Mouse (Mus musculus) myocyte (in vitro differentiated cells): ENCODE data around the gene Exog. TPM values are rescaled to one million over a fixed set of nuclear protein-coding genes. Genes with fewer than 3 reads are reported as not detected.
A peak's percentile ranks its signal among the peaks of the same experiment; 100 is the strongest.

Experiments
- H3K27me3 ChIP-seq: one replicate; pipeline ENCODE4 v1.6.1; 2011; ENCODE audit not compliant: control insufficient read depth, insufficient read depth, insufficient read length
- H3K36me3 ChIP-seq: one replicate; pipeline ENCODE4 v1.6.1; 2011; ENCODE audit not compliant: control insufficient read depth, insufficient read depth
- H3K4me2 ChIP-seq: one replicate; pipeline ENCODE4 v1.6.1; 2011; ENCODE audit warnings: low read depth, control low read depth
- H3K4me3 ChIP-seq: one replicate; pipeline ENCODE4 v1.5.1; 2011; ENCODE audit warnings: mild to moderate bottlenecking, control low read depth, moderate library complexity
- H3K79me2 ChIP-seq: one replicate; pipeline ENCODE4 v1.6.1; 2011; ENCODE audit not compliant: control insufficient read depth, insufficient read depth
- H3ac ChIP-seq: one replicate; pipeline ENCODE4 v1.6.1; 2011; ENCODE audit not compliant: control insufficient read depth, insufficient read length
- CEBPB ChIP-seq: IDR thresholded peaks from 2 replicates; pipeline ENCODE4 v1.6.1; 2011; ENCODE audit warnings: mild to moderate bottlenecking, moderate library complexity; ENCODE audit not compliant: poor library complexity, insufficient read depth, severe bottlenecking
- E2F4 ChIP-seq: IDR thresholded peaks from one replicate; pipeline ENCODE4 v1.6.1; 2011; ENCODE audit warnings: mild to moderate bottlenecking, control low read depth, moderate library complexity; ENCODE audit not compliant: insufficient read depth
- MAX ChIP-seq: IDR thresholded peaks from one replicate; pipeline ENCODE4 v1.6.1; 2011; ENCODE audit warnings: low read depth, mild to moderate bottlenecking, control low read depth
- MYOD1 ChIP-seq, 3 experiments: IDR thresholded peaks; one replicate each; pipeline ENCODE4 v1.6.1; 2011; ENCODE audit warnings: control low read depth in 2 of 3, low read depth in 2 of 3, mild to moderate bottlenecking in 2 of 3, moderate library complexity in 1 of 3; ENCODE audit not compliant: insufficient read length in 2 of 3, control insufficient read depth in 1 of 3
- MYOG ChIP-seq, 3 experiments: IDR thresholded peaks; one replicate each; pipeline ENCODE4 v1.6.1; 2011; ENCODE audit warnings: control low read depth in 2 of 3, low read depth in 2 of 3, mild to moderate bottlenecking in 2 of 3; ENCODE audit not compliant: insufficient read length in 2 of 3, control insufficient read depth in 1 of 3, insufficient read depth in 1 of 3
- POLR2A ChIP-seq: IDR thresholded peaks from one replicate; pipeline ENCODE4 v1.6.1; 2011; ENCODE audit warnings: low read depth, mild to moderate bottlenecking, control low read depth, moderate library complexity; ENCODE audit not compliant: insufficient read length
- POLR2AphosphoS2 ChIP-seq: IDR thresholded peaks from one replicate; pipeline ENCODE4 v1.6.1; 2011; ENCODE audit warnings: low read depth, control low read depth; ENCODE audit not compliant: insufficient read length
- REST ChIP-seq: IDR thresholded peaks from one replicate; pipeline ENCODE4 v1.6.1; 2011; ENCODE audit warnings: mild to moderate bottlenecking, control low read depth, moderate library complexity; ENCODE audit not compliant: insufficient read depth, insufficient read length
- SRF ChIP-seq: IDR thresholded peaks from one replicate; pipeline ENCODE4 v1.6.1; 2011; ENCODE audit warnings: low read depth; ENCODE audit not compliant: control insufficient read depth, insufficient read length
- TCF12 ChIP-seq: IDR thresholded peaks from one replicate; pipeline ENCODE4 v1.6.1; 2011; ENCODE audit warnings: mild to moderate bottlenecking, control low read depth; ENCODE audit not compliant: poor library complexity, insufficient read depth, severe bottlenecking
- TCF3 ChIP-seq: IDR thresholded peaks from one replicate; pipeline ENCODE4 v1.6.1; 2011; ENCODE audit warnings: low read depth, control low read depth; ENCODE audit not compliant: insufficient read length
- USF1 ChIP-seq: IDR thresholded peaks from one replicate; pipeline ENCODE4 v1.6.1; 2011; ENCODE audit warnings: low read depth, mild to moderate bottlenecking, control low read depth, moderate library complexity
- polyA plus RNA-seq: library from polyadenylated mRNA; unstranded; fragments of >200 nt; fragmentation: generic; extraction: Trizol; gene quantifications from one replicate; pipeline ENCODE4 v1.2.1, GENCODE M21; 2012; ENCODE audit warnings: missing spikeins

Exog gene
- polyA plus RNA-seq, result 4.0 TPM

GRCm38 (mm10) chr9:119444738-119445429 is at the start of gene Exog:
Gene Exog, plus strand, starts transcription at chr9:119444943.
- no peaks in the 10 kb centered on the region for H3K36me3 ChIP-seq
- no peaks in the 10 kb centered on the region for H3K27me3 ChIP-seq
- H3K79me2 ChIP-seq, result peaks cover 13% of the 10 kb centered on the region
- H3ac ChIP-seq, result peak within 1 kb of the TSS; percentile 31
- H3K4me2 ChIP-seq, result peak within 1 kb of the TSS; percentile 93
- TF ChIP-seq USF1 (no peak), REST (no peak), SRF (no peak), E2F4 (peak; percentile 76), MYOD1 (IDR thresholded peaks at IDR 0.05; ENCODE audit: control insufficient read depth in 1 of 3, insufficient read length in 2 of 3, low read depth in 2 of 3) (no peak), MYOG (IDR thresholded peaks at IDR 0.05; ENCODE audit: control insufficient read depth in 1 of 3, insufficient read depth in 1 of 3, insufficient read length in 2 of 3, low read depth in 2 of 3) (no peak), POLR2AphosphoS2 (peak; percentile 71), TCF12 (no peak), MAX (no peak), TCF3 (no peak), POLR2A (peak; percentile 74), CEBPB (no peak)
- H3K4me3 ChIP-seq, result peak within 1 kb of the TSS; percentile 59

GRCm38 (mm10) chr9:119401351-119401750 is 43.4 kb upstream of the Exog start:
- H3K79me2 ChIP-seq, result no peaks in the 10 kb centered on the region
- H3K4me3 ChIP-seq, result no peak overlapping the region
- no peak overlapping the region for H3ac ChIP-seq
- H3K27me3 ChIP-seq, result peaks cover 11% of the 10 kb centered on the region
- no peak for TF ChIP-seq POLR2AphosphoS2
- TF ChIP-seq USF1, result no peak
- TF ChIP-seq TCF12, result no peak
- no peak for TF ChIP-seq E2F4
- no peak for TF ChIP-seq MYOD1 (IDR thresholded peaks at IDR 0.05; ENCODE audit: control insufficient read depth in 1 of 3, insufficient read length in 2 of 3, low read depth in 2 of 3)
- no peak for TF ChIP-seq TCF3
- TF ChIP-seq SRF, result no peak
- TF ChIP-seq MAX, result no peak
- no peak for TF ChIP-seq REST
- H3K36me3 ChIP-seq, result no peaks in the 10 kb centered on the region
- H3K4me2 ChIP-seq, result peak overlapping the region; percentile 91

DNA sequence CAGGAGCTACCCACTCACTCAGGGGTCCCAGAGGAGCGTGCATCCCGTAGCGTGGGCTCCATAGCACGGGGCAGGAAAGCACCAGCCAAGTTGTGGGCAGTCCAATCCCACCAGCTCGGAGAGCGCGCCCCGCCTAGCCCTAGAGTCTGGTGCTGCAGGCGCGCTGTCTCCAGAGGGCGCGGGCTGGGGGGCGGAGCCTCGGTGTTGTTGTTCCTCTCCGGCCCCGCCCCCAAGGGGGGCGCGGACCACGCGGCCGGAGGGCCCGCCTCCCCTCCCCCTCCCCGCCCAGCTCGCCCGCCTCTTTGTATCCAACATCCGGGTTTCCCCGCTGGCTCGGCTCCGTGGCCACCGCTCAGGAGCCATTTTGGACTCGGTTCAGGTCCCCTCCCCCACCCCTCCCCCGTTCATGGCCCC is 42.9 kb upstream of the Exog start, which contains the start of gene Acvr2b:
Gene Acvr2b (plus strand): TSS at position 318 of the 414 bp plus-strand sequence.
- peaks cover 11% of the 10 kb centered on the region for H3K27me3 ChIP-seq
- peak within 1 kb of the TSS; percentile 28 for H3ac ChIP-seq
- no peaks in the 10 kb centered on the region for H3K36me3 ChIP-seq
- peak within 1 kb of the TSS; percentile 93 for H3K4me2 ChIP-seq
- peak within 1 kb of the TSS; percentile 28 for H3K4me3 ChIP-seq
- H3K79me2 ChIP-seq, result no peaks in the 10 kb centered on the region
- TF ChIP-seq TCF3 (no peak), TCF12 (no peak), POLR2A (no peak), REST (no peak), MYOG (IDR thresholded peaks at IDR 0.05; ENCODE audit: control insufficient read depth in 1 of 3, insufficient read depth in 1 of 3, insufficient read length in 2 of 3, low read depth in 2 of 3) (no peak), MYOD1 (IDR thresholded peaks at IDR 0.05; ENCODE audit: control insufficient read depth in 1 of 3, insufficient read length in 2 of 3, low read depth in 2 of 3) (no peak), E2F4 (no peak), CEBPB (no peak), POLR2AphosphoS2 (no peak), MAX (no peak), SRF (no peak), USF1 (no peak)

GRCm38 (mm10) chr9:119402253-119403235 is 42.2 kb upstream of the Exog start:
- H3K36me3 ChIP-seq, result no peaks in the 10 kb centered on the region
- H3ac ChIP-seq, result peak overlapping the region; percentile 28
- no peak for TF ChIP-seq POLR2AphosphoS2
- no peak for TF ChIP-seq TCF3
- peak in 2 of 3 experiments; percentile 1 to 29 for TF ChIP-seq MYOG (IDR thresholded peaks at IDR 0.05; ENCODE audit: control insufficient read depth in 1 of 3, insufficient read depth in 1 of 3, insufficient read length in 2 of 3, low read depth in 2 of 3)
- no peak for TF ChIP-seq CEBPB
- no peak for TF ChIP-seq MAX
- peak in 1 of 3 experiments; percentile 18 for TF ChIP-seq MYOD1 (IDR thresholded peaks at IDR 0.05; ENCODE audit: control insufficient read depth in 1 of 3, insufficient read length in 2 of 3, low read depth in 2 of 3)
- TF ChIP-seq TCF12, result no peak
- peak; percentile 17 for TF ChIP-seq POLR2A
- TF ChIP-seq USF1, result no peak
- no peak for TF ChIP-seq REST
- H3K27me3 ChIP-seq, result peaks cover 11% of the 10 kb centered on the region
- H3K4me3 ChIP-seq, result peak overlapping the region; percentile 28
- H3K4me2 ChIP-seq, result peak overlapping the region; percentile 93
- H3K79me2 ChIP-seq, result no peaks in the 10 kb centered on the region
